Mouse (Mus musculus): ENCODE measurements at regions not wholly inside any gene's neighbourhood (a gene's known extent, or its start where the extent isn't known, plus 50 kb on each side); places are given as distances from the start of the nearest gene placed in this dataset.
A peak's percentile ranks its signal among the peaks of the same experiment; 100 is the strongest.

DNA sequence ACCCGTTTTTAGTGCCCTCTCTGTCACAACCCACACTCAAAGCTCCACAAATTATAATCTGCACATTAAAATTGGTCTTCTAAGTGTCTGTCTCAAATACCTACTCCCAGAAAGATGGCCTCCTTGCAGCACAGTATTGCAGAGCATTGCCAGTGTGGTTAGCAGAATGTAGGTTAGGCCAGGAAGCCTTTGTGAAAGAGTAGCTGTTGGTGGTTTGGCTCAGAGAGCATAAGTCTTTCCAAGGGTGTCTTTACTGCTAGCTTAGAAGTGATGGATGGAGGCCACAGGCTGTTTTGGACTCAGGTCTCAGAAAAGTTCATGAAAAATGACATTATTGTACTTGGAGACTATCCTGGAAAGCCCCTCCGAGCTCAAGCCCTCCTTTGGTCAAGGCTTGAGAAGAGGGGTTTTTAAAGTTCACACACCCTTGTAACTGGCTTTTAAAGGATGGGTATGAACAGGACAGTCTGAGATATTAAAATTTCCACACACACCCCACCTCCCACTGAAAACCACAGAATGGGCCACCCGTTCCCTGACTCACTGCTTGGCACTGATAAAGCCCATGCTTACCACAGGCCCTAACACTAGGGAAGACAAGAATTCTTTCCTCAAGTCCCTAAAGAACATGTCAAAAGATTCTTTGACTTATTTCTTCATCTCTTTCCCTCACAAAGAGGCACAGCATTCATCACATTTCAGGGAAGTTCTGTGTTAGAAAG, 605.1 kb downstream of the Ets1 start:
- H3ac ChIP-seq (ENCODE audit: control insufficient read depth, insufficient read length) = no peak overlapping the region
- H3K4me3 ChIP-seq = no peak overlapping the region
- H3K27me3 ChIP-seq (ENCODE audit: control insufficient read depth, insufficient read depth, insufficient read length) = no peaks in the 10 kb centered on the region
- peak overlapping the region; percentile 65 for H3K4me2 ChIP-seq (ENCODE audit: low read depth)
- no peaks in the 10 kb centered on the region for H3K79me2 ChIP-seq (ENCODE audit: control insufficient read depth, insufficient read depth)
- H3K36me3 ChIP-seq (ENCODE audit: control insufficient read depth, insufficient read depth) = no peaks in the 10 kb centered on the region
- TF ChIP-seq CEBPB (IDR thresholded peaks at IDR 0.05; ENCODE audit: insufficient read depth, poor library complexity, severe bottlenecking) (peak; percentile 95), TCF12 (IDR thresholded peaks at IDR 0.05; ENCODE audit: insufficient read depth, poor library complexity, severe bottlenecking) (no peak)

DNA sequence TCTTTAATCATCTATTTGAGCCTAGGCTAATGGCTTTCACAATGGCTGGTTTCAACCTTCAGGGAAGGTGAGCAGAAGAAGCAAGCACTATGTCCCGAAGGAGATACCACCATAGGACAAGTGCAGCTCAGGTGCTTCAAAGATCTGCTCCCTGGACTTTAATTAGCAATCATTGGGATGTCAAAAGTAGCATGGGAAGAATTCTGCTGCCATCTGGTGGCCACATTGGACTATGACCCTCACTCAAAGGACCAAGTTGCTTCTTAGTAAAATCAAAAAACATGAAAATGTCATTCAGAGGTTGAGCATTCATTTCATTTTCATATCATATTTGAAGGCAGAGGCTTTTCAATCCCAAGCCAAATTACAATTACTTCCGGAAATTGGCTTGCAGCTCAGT, 610.9 kb downstream of the Ets1 start:
- H3K4me2 ChIP-seq (ENCODE audit: low read depth) = no peak overlapping the region
- TF ChIP-seq SRF (IDR thresholded peaks at IDR 0.05; ENCODE audit: control insufficient read depth, insufficient read length, low read depth) (no peak), USF1 (IDR thresholded peaks at IDR 0.05; ENCODE audit: low read depth) (no peak), MAX (IDR thresholded peaks at IDR 0.05; ENCODE audit: low read depth) (no peak), REST (IDR thresholded peaks at IDR 0.05; ENCODE audit: insufficient read depth, insufficient read length) (no peak), POLR2AphosphoS2 (IDR thresholded peaks at IDR 0.05; ENCODE audit: insufficient read length, low read depth) (no peak), MYOD1 (IDR thresholded peaks at IDR 0.05; ENCODE audit: control insufficient read depth in 1 of 3, insufficient read length in 2 of 3, low read depth in 2 of 3) (no peak), CEBPB (IDR thresholded peaks at IDR 0.05; ENCODE audit: insufficient read depth, poor library complexity, severe bottlenecking) (no peak), E2F4 (IDR thresholded peaks at IDR 0.05; ENCODE audit: insufficient read depth) (no peak), TCF12 (IDR thresholded peaks at IDR 0.05; ENCODE audit: insufficient read depth, poor library complexity, severe bottlenecking) (no peak), TCF3 (IDR thresholded peaks at IDR 0.05; ENCODE audit: insufficient read length, low read depth) (no peak), MYOG (IDR thresholded peaks at IDR 0.05; ENCODE audit: control insufficient read depth in 1 of 3, insufficient read depth in 1 of 3, insufficient read length in 2 of 3, low read depth in 2 of 3) (no peak), POLR2A (IDR thresholded peaks at IDR 0.05; ENCODE audit: insufficient read length, low read depth) (no peak)
- no peaks in the 10 kb centered on the region for H3K79me2 ChIP-seq (ENCODE audit: control insufficient read depth, insufficient read depth)
- H3K36me3 ChIP-seq (ENCODE audit: control insufficient read depth, insufficient read depth) = no peaks in the 10 kb centered on the region
- H3ac ChIP-seq (ENCODE audit: control insufficient read depth, insufficient read length) = no peak overlapping the region
- H3K4me3 ChIP-seq = no peak overlapping the region
- no peaks in the 10 kb centered on the region for H3K27me3 ChIP-seq (ENCODE audit: control insufficient read depth, insufficient read depth, insufficient read length)

DNA sequence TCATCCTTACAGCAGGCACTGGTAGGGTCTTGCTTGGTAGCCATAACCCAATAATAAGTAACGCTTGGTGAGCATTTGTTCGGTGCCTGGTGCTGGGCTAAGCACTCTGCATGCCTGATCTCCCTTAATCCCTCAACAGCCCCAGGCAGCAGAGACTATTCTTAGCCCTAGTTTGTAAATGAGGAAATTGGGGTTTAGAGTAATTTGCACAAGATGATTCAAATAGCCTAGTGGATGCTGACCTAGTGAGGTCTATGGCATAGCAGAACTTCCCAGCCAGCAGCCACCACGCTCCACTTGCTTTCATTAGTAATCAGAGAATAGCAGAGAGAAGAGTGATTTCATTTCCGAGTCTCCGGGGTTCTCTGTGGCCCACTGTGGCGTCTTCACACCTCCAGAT, 622.2 kb downstream of the Ets1 start:
- Histone ChIP-seq H3K4me3 (no peak overlapping the region), H3K36me3 (ENCODE audit: control insufficient read depth, insufficient read depth) (no peaks in the 10 kb centered on the region), H3ac (ENCODE audit: control insufficient read depth, insufficient read length) (no peak overlapping the region), H3K79me2 (ENCODE audit: control insufficient read depth, insufficient read depth) (no peaks in the 10 kb centered on the region), H3K27me3 (ENCODE audit: control insufficient read depth, insufficient read depth, insufficient read length) (no peaks in the 10 kb centered on the region), H3K4me2 (ENCODE audit: low read depth) (no peak overlapping the region)
- TF ChIP-seq TCF3 (IDR thresholded peaks at IDR 0.05; ENCODE audit: insufficient read length, low read depth) (no peak), MYOD1 (IDR thresholded peaks at IDR 0.05; ENCODE audit: control insufficient read depth in 1 of 3, insufficient read length in 2 of 3, low read depth in 2 of 3) (no peak), MYOG (IDR thresholded peaks at IDR 0.05; ENCODE audit: control insufficient read depth in 1 of 3, insufficient read depth in 1 of 3, insufficient read length in 2 of 3, low read depth in 2 of 3) (no peak), TCF12 (IDR thresholded peaks at IDR 0.05; ENCODE audit: insufficient read depth, poor library complexity, severe bottlenecking) (no peak), CEBPB (IDR thresholded peaks at IDR 0.05; ENCODE audit: insufficient read depth, poor library complexity, severe bottlenecking) (no peak), SRF (IDR thresholded peaks at IDR 0.05; ENCODE audit: control insufficient read depth, insufficient read length, low read depth) (no peak), USF1 (IDR thresholded peaks at IDR 0.05; ENCODE audit: low read depth) (no peak), POLR2A (IDR thresholded peaks at IDR 0.05; ENCODE audit: insufficient read length, low read depth) (no peak), POLR2AphosphoS2 (IDR thresholded peaks at IDR 0.05; ENCODE audit: insufficient read length, low read depth) (no peak), REST (IDR thresholded peaks at IDR 0.05; ENCODE audit: insufficient read depth, insufficient read length) (no peak), MAX (IDR thresholded peaks at IDR 0.05; ENCODE audit: low read depth) (no peak), E2F4 (IDR thresholded peaks at IDR 0.05; ENCODE audit: insufficient read depth) (no peak)

DNA sequence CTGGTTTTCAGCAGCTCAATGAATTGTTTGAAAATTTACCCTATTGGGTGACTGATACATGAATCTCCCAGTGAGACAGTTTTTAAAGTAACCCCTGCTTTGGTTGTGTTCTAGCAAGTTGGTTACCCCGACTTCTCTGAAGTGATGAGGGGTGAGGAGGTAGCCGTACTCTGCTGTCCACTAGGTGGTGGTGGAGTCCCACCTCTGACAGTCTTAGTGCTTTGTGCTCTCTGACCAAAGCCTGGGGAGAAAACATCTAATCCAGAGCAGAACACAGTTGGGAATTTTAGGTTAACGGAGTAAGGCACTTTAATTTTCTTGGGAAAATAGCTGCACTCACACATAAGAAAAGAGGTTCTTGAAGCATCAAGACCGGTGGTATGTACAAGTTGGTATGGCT, 624.1 kb downstream of the Ets1 start:
- no peak for TF ChIP-seq POLR2A (IDR thresholded peaks at IDR 0.05; ENCODE audit: insufficient read length, low read depth)
- TF ChIP-seq USF1 (IDR thresholded peaks at IDR 0.05; ENCODE audit: low read depth) = no peak
- no peak for TF ChIP-seq REST (IDR thresholded peaks at IDR 0.05; ENCODE audit: insufficient read depth, insufficient read length)
- Histone ChIP-seq H3ac (ENCODE audit: control insufficient read depth, insufficient read length) (no peak overlapping the region), H3K36me3 (ENCODE audit: control insufficient read depth, insufficient read depth) (no peaks in the 10 kb centered on the region), H3K4me2 (ENCODE audit: low read depth) (no peak overlapping the region), H3K4me3 (no peak overlapping the region), H3K27me3 (ENCODE audit: control insufficient read depth, insufficient read depth, insufficient read length) (no peaks in the 10 kb centered on the region), H3K79me2 (ENCODE audit: control insufficient read depth, insufficient read depth) (no peaks in the 10 kb centered on the region)

DNA sequence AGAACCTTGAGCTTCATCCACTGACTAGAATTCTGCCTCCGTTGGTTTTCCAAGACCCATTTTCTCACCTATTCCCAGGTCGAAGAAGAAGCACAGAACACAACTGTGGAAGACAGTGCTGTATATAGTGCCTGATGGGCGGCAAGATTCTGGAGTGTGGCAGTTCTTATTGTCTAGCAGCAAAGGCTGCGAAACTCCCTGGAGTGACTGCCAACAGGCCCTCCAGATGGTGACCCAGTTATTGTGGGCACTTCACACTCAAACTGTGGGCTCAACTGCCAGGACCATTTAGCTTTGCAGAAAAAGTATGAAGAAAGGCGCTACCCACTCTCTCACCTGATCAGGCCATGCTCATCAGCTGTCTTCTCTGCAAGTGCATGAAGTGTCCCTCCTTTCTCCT, 653.4 kb downstream of the Ets1 start:
- no peak overlapping the region for H3K4me3 ChIP-seq
- H3ac ChIP-seq (ENCODE audit: control insufficient read depth, insufficient read length) = no peak overlapping the region
- H3K4me2 ChIP-seq (ENCODE audit: low read depth) = no peak overlapping the region
- TF ChIP-seq MYOD1 (IDR thresholded peaks at IDR 0.05; ENCODE audit: control insufficient read depth in 1 of 3, insufficient read length in 2 of 3, low read depth in 2 of 3) (no peak), MYOG (IDR thresholded peaks at IDR 0.05; ENCODE audit: control insufficient read depth in 1 of 3, insufficient read depth in 1 of 3, insufficient read length in 2 of 3, low read depth in 2 of 3) (no peak), TCF12 (IDR thresholded peaks at IDR 0.05; ENCODE audit: insufficient read depth, poor library complexity, severe bottlenecking) (no peak), POLR2A (IDR thresholded peaks at IDR 0.05; ENCODE audit: insufficient read length, low read depth) (no peak), POLR2AphosphoS2 (IDR thresholded peaks at IDR 0.05; ENCODE audit: insufficient read length, low read depth) (no peak), TCF3 (IDR thresholded peaks at IDR 0.05; ENCODE audit: insufficient read length, low read depth) (no peak), E2F4 (IDR thresholded peaks at IDR 0.05; ENCODE audit: insufficient read depth) (no peak), CEBPB (IDR thresholded peaks at IDR 0.05; ENCODE audit: insufficient read depth, poor library complexity, severe bottlenecking) (no peak), SRF (IDR thresholded peaks at IDR 0.05; ENCODE audit: control insufficient read depth, insufficient read length, low read depth) (no peak), REST (IDR thresholded peaks at IDR 0.05; ENCODE audit: insufficient read depth, insufficient read length) (no peak), MAX (IDR thresholded peaks at IDR 0.05; ENCODE audit: low read depth) (no peak), USF1 (IDR thresholded peaks at IDR 0.05; ENCODE audit: low read depth) (no peak)
- H3K79me2 ChIP-seq (ENCODE audit: control insufficient read depth, insufficient read depth) = no peaks in the 10 kb centered on the region
- H3K27me3 ChIP-seq (ENCODE audit: control insufficient read depth, insufficient read depth, insufficient read length) = no peaks in the 10 kb centered on the region
- H3K36me3 ChIP-seq (ENCODE audit: control insufficient read depth, insufficient read depth) = no peaks in the 10 kb centered on the region
